Mouse (Mus musculus): ENCODE measurements around the gene Olfr478. TPM values are rescaled to one million over a fixed set of nuclear protein-coding genes. Genes with fewer than 3 reads are reported as not detected.
"Not testable (repeated sequence)": the region's sequence is repeated elsewhere in the genome, so short reads cannot be mapped to it uniquely, and the experiment has no call there.

Gene Olfr478
- not detected in 2 replicates for polyA plus RNA-seq (2014; fragmentation: Nextera tagmentation; extraction: Ambion mirVana)

DNA sequence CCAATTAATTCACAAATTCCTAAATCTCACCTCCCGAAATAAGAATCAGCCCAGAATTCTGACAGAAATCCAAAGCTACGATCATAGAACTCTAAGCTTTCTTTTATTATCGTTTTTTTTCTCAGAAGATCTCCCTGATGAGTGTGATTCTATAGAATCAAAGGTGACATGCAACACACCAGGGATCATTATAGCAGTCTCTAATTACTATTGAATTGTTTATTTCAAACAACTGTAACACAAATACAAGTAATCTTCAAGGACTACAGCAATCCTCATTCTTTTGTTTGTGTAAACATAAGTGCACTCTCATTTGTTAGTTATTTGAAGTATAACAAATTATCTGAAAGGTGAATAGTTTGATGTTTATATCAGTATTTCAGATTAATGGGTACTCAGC is at the start of gene Olfr478:
Gene Olfr478, minus strand, starts transcription at position 101 of the 400 bp plus-strand sequence.
- ATAC-seq (ENCODE audit: insufficient number of reproducible peaks, insufficient read depth, low FRiP score, low read depth) = no peak
- 80% methylated on average over 3 of the region's 3 CpGs for WGBS
- H3K4me1 ChIP-seq (ENCODE audit: control insufficient read depth, insufficient read depth, low read length) = no peaks in the 10 kb centered on the region

DNA sequence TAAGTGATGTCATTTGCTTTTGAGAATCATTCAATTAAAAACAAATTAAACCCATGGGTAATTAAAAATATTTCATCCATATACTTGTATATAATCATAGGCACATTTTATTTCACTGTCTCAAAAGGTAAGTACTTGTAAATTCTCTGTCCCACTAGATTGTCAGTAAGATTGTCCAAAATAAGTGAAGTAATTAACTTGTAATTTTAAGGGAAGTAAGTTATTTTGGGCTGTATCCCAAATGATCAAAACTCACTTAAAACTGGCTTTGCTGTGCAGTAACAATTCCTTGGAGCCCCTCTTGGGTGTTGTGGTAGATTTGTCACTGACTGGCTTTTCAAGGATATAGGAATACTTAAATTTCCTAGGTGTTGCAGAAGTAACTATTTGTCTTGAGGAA is 45.8 kb upstream of the Olfr478 start, which contains the start of gene Olfr481:
Gene Olfr481, plus strand, starts transcription at position 301 of the 400 bp plus-strand sequence.
- no peaks in the 10 kb centered on the region for H3K27me3 ChIP-seq (ENCODE audit: control insufficient read depth, insufficient read depth, low read length)
- H3K9ac ChIP-seq (replicated peaks; ENCODE audit: low read depth, low read length) = no peak within 1 kb of the TSS
- H3K27ac ChIP-seq (ENCODE audit: low read length) = no peak within 1 kb of the TSS
- H3K9me3 ChIP-seq (ENCODE audit: control insufficient read depth, low read depth, low read length) = no peaks in the 10 kb centered on the region
- H3K4me2 ChIP-seq (replicated peaks; ENCODE audit: low read depth, low read length) = no peak within 1 kb of the TSS
- no peaks in the 10 kb centered on the region for H3K4me1 ChIP-seq (ENCODE audit: control insufficient read depth, insufficient read depth, low read length)
- no peak for ATAC-seq (ENCODE audit: insufficient number of reproducible peaks, insufficient read depth, low FRiP score, low read depth)
- no peaks in the 10 kb centered on the region for H3K36me3 ChIP-seq (ENCODE audit: control insufficient read depth, insufficient read depth, low read length)
- H3K4me3 ChIP-seq (ENCODE audit: low read depth, low read length) = no peak within 1 kb of the TSS

More for the DNA sequence above, at the start of gene Olfr478:
- no peaks in the 10 kb centered on the region for H3K9me3 ChIP-seq (ENCODE audit: control insufficient read depth, low read depth, low read length)
- no peaks in the 10 kb centered on the region for H3K36me3 ChIP-seq (ENCODE audit: control insufficient read depth, insufficient read depth, low read length)
- H3K4me3 ChIP-seq (ENCODE audit: low read depth, low read length) = no peak within 1 kb of the TSS
- H3K27me3 ChIP-seq (ENCODE audit: control insufficient read depth, insufficient read depth, low read length) = no peaks in the 10 kb centered on the region
- H3K4me2 ChIP-seq (replicated peaks; ENCODE audit: low read depth, low read length) = no peak within 1 kb of the TSS
- H3K27ac ChIP-seq (ENCODE audit: low read length) = no peak within 1 kb of the TSS
- no peak within 1 kb of the TSS for H3K9ac ChIP-seq (replicated peaks; ENCODE audit: low read depth, low read length)

DNA sequence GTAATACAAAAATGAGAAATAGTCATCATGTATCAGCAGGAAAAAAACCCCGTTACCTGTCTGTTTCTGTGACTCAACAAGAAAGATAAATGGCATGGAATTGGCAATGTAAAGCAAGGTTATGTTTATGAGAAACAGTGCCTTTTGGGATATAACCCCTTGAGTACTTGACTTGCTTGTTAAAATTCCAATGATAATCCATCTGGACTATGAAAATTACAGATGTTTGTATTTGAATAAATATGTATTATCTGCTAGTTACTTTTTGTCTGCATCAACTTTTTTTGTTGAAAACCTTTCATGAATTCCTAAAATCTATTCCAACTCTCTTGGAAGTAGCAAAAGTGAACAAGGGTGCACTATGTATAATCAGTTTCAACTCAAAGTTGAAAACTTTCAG is 33.5 kb upstream of the Olfr478 start, which contains the start of gene Olfr480:
Gene Olfr480, minus strand, starts transcription at position 101 of the 400 bp plus-strand sequence.
- no peak within 1 kb of the TSS for H3K27ac ChIP-seq (ENCODE audit: low read length)
- H3K4me2 ChIP-seq (replicated peaks; ENCODE audit: low read depth, low read length) = no peak within 1 kb of the TSS
- H3K27me3 ChIP-seq (ENCODE audit: control insufficient read depth, insufficient read depth, low read length) = no peaks in the 10 kb centered on the region
- no peaks in the 10 kb centered on the region; the same call in 1 of the 2 replicates for H3K9me3 ChIP-seq (ENCODE audit: control insufficient read depth, low read depth, low read length)
- H3K9ac ChIP-seq (replicated peaks; ENCODE audit: low read depth, low read length) = no peak within 1 kb of the TSS
- H3K4me3 ChIP-seq (ENCODE audit: low read depth, low read length) = no peak within 1 kb of the TSS
- no peaks in the 10 kb centered on the region for H3K4me1 ChIP-seq (ENCODE audit: control insufficient read depth, insufficient read depth, low read length)
- 71% methylated on average over 1 of the region's 1 CpGs for WGBS
- no peak for ATAC-seq (ENCODE audit: insufficient number of reproducible peaks, insufficient read depth, low FRiP score, low read depth)
- H3K36me3 ChIP-seq (ENCODE audit: control insufficient read depth, insufficient read depth, low read length) = no peaks in the 10 kb centered on the region

DNA sequence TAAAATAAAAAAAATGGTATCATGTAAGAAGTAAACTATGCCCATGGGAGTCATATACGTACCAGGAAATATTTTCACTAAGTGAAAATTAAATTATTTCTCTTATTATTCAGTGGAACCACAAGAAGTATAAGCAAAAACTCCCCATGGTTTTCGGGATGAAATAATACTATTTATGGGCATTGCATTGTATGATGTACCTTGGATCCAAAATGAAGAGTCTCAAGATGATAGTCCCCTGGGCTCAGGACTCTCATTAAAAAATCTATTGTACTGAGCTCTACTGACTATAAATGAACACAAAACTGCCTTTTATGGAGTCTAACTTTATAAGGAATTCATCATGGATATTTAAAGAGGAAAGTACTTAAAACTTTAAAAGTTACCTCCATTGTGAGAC is 16.6 kb upstream of the Olfr478 start, which contains the start of gene Olfr479:
Gene Olfr479, plus strand, starts transcription at position 301 of the 400 bp plus-strand sequence.
- no peaks in the 10 kb centered on the region for H3K27me3 ChIP-seq (ENCODE audit: control insufficient read depth, insufficient read depth, low read length)
- WGBS = 88% methylated on average over 2 of the region's 2 CpGs
- no peak within 1 kb of the TSS for H3K4me3 ChIP-seq (ENCODE audit: low read depth, low read length)
- H3K4me1 ChIP-seq (ENCODE audit: control insufficient read depth, insufficient read depth, low read length) = no peaks in the 10 kb centered on the region
- no peak for ATAC-seq (ENCODE audit: insufficient number of reproducible peaks, insufficient read depth, low FRiP score, low read depth)
- H3K9ac ChIP-seq (replicated peaks; ENCODE audit: low read depth, low read length) = no peak within 1 kb of the TSS
- no peaks in the 10 kb centered on the region for H3K36me3 ChIP-seq (ENCODE audit: control insufficient read depth, insufficient read depth, low read length)
- H3K9me3 ChIP-seq (ENCODE audit: control insufficient read depth, low read depth, low read length) = no peaks in the 10 kb centered on the region
- no peak within 1 kb of the TSS for H3K27ac ChIP-seq (ENCODE audit: low read length)
- no peak within 1 kb of the TSS for H3K4me2 ChIP-seq (replicated peaks; ENCODE audit: low read depth, low read length)

DNA sequence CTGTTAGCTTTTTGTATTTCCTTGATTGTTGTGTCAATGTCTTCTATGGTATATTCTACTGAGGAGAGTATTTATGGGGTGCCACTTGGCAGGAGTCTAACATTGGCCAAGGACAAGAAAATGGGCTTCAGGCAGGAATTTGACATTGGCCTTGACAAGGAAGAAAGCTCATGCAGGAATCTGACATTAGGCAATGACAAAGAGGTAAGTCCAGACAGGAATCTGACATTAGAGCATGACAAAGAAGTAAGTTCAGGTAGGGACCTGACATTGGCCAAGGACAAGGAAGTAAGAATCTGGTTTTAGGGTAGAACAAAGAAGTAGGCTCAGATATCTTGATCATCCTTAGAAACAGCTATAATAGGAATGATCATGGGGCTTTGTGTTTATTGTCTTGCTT is 19.5 kb downstream of the Olfr478 start:
- not testable (repeated sequence) for H3K9me3 ChIP-seq (ENCODE audit: control insufficient read depth, low read depth, low read length); H3K27ac ChIP-seq (ENCODE audit: low read length); H3K4me3 ChIP-seq (ENCODE audit: low read depth, low read length); H3K4me1 ChIP-seq (ENCODE audit: control insufficient read depth, insufficient read depth, low read length); H3K4me2 ChIP-seq (replicated peaks; ENCODE audit: low read depth, low read length); ATAC-seq (ENCODE audit: insufficient number of reproducible peaks, insufficient read depth, low FRiP score, low read depth); H3K36me3 ChIP-seq (ENCODE audit: control insufficient read depth, insufficient read depth, low read length); H3K9ac ChIP-seq (replicated peaks; ENCODE audit: low read depth, low read length); H3K27me3 ChIP-seq (ENCODE audit: control insufficient read depth, insufficient read depth, low read length)

DNA sequence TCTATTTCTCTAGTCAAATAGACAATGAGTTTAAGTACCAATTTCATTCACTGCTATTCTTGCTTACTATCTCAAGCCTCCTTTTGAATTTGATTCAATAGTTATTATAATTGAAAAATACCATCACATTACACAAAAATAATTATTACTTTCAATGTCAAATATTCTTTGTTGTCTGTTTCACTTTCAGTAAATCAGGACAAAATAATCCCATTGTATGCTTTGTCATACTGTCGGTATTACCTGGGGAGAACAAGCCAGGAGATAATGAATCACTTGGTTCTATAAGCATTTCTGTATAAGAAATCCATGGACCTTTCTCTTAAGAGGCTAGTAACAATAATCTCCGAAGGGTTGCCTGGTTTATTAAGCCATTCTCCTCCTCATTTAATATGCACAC is 47.4 kb downstream of the Olfr478 start, which contains the start of gene Olfr477:
Gene Olfr477, plus strand, starts transcription at position 301 of the 400 bp plus-strand sequence.
- WGBS = 80% methylated on average over 2 of the region's 2 CpGs
- Histone ChIP-seq H3K4me1 (ENCODE audit: control insufficient read depth, insufficient read depth, low read length) (no peaks in the 10 kb centered on the region), H3K27me3 (ENCODE audit: control insufficient read depth, insufficient read depth, low read length) (no peaks in the 10 kb centered on the region), H3K4me2 (replicated peaks; ENCODE audit: low read depth, low read length) (no peak within 1 kb of the TSS), H3K27ac (ENCODE audit: low read length) (no peak within 1 kb of the TSS), H3K9me3 (ENCODE audit: control insufficient read depth, low read depth, low read length) (no peaks in the 10 kb centered on the region), H3K4me3 (ENCODE audit: low read depth, low read length) (no peak within 1 kb of the TSS), H3K9ac (replicated peaks; ENCODE audit: low read depth, low read length) (no peak within 1 kb of the TSS), H3K36me3 (ENCODE audit: control insufficient read depth, insufficient read depth, low read length) (no peaks in the 10 kb centered on the region)
- ATAC-seq (ENCODE audit: insufficient number of reproducible peaks, insufficient read depth, low FRiP score, low read depth) = no peak

Other genes with a start within 250 kb of the Olfr478 start
- not detected in 2 replicates for gene Ovch2, start 232.8 kb downstream of the Olfr478 start, polyA plus RNA-seq (2014; fragmentation: Nextera tagmentation; extraction: Ambion mirVana)
- not detected in 2 replicates for gene Olfr467, start 221.7 kb downstream of the Olfr478 start, polyA plus RNA-seq (2014; fragmentation: Nextera tagmentation; extraction: Ambion mirVana)
- not detected in 2 replicates for gene Olfr469, start 208.4 kb downstream of the Olfr478 start, polyA plus RNA-seq (2014; fragmentation: Nextera tagmentation; extraction: Ambion mirVana)
- gene Olfr470, start 186.5 kb downstream of the Olfr478 start, polyA plus RNA-seq (2014; fragmentation: Nextera tagmentation; extraction: Ambion mirVana) = not detected in 2 replicates
- gene Olfr472, start 136.1 kb downstream of the Olfr478 start, polyA plus RNA-seq (2014; fragmentation: Nextera tagmentation; extraction: Ambion mirVana) = not detected in 2 replicates
- gene Olfr473, start 103.5 kb downstream of the Olfr478 start, polyA plus RNA-seq (2014; fragmentation: Nextera tagmentation; extraction: Ambion mirVana) = not detected in 2 replicates
- gene Olfr474, start 79.3 kb downstream of the Olfr478 start, polyA plus RNA-seq (2014; fragmentation: Nextera tagmentation; extraction: Ambion mirVana) = not detected in 2 replicates
- gene Olfr476, start 69.2 kb downstream of the Olfr478 start, polyA plus RNA-seq (2014; fragmentation: Nextera tagmentation; extraction: Ambion mirVana) = not detected in 2 replicates
- gene Olfr477, start 47.3 kb downstream of the Olfr478 start, polyA plus RNA-seq (2014; fragmentation: Nextera tagmentation; extraction: Ambion mirVana) = not detected in 2 replicates
- not detected in 2 replicates for gene Olfr479, start 16.7 kb upstream of the Olfr478 start, polyA plus RNA-seq (2014; fragmentation: Nextera tagmentation; extraction: Ambion mirVana)
- not detected in 2 replicates for gene Olfr480, start 33.4 kb upstream of the Olfr478 start, polyA plus RNA-seq (2014; fragmentation: Nextera tagmentation; extraction: Ambion mirVana)
- gene Olfr481, start 45.9 kb upstream of the Olfr478 start, polyA plus RNA-seq (2014; fragmentation: Nextera tagmentation; extraction: Ambion mirVana) = not detected in 2 replicates
- 0.17 TPM in 1 of 2 replicates, not detected in the other for gene Olfr482, start 63.6 kb upstream of the Olfr478 start, polyA plus RNA-seq (2014; fragmentation: Nextera tagmentation; extraction: Ambion mirVana)
- not detected in 2 replicates for gene Olfr483, start 66.9 kb upstream of the Olfr478 start, polyA plus RNA-seq (2014; fragmentation: Nextera tagmentation; extraction: Ambion mirVana)
- gene Olfr484, start 93.5 kb upstream of the Olfr478 start, polyA plus RNA-seq (2014; fragmentation: Nextera tagmentation; extraction: Ambion mirVana) = not detected in 2 replicates
- not detected in 2 replicates for gene Olfr485, start 125.9 kb upstream of the Olfr478 start, polyA plus RNA-seq (2014; fragmentation: Nextera tagmentation; extraction: Ambion mirVana)
- gene Olfr486, start 138.8 kb upstream of the Olfr478 start, polyA plus RNA-seq (2014; fragmentation: Nextera tagmentation; extraction: Ambion mirVana) = not detected in 2 replicates
- gene Olfr487, start 180.6 kb upstream of the Olfr478 start, polyA plus RNA-seq (2014; fragmentation: Nextera tagmentation; extraction: Ambion mirVana) = not detected in 2 replicates
- not detected in 2 replicates for gene Olfr488, start 224.4 kb upstream of the Olfr478 start, polyA plus RNA-seq (2014; fragmentation: Nextera tagmentation; extraction: Ambion mirVana)